Mouse (Mus musculus) CD8-positive naive resting alpha-beta T cell, adult 2 months (primary cell): ENCODE data around the gene Zfp174.
A peak's percentile ranks its signal among the peaks of the same experiment; 100 is the strongest.

Experiments
- DNase-seq, 2 experiments: peaks; one replicate each; pipeline ENCODE4 v3.0.0; 2022; ENCODE audit warnings: low read depth in 2 of 2, low spot score in 2 of 2

The Zfp174 gene

GRCm38 (mm10) chr16:3884201-3885064 lies 37.4 kb downstream of the Zfp174 start, which contains the start of the genes Zfp597 and Gm20695:
Zfp597 (minus strand) TSS chr16:3884561.
Gm20695 (plus strand) TSS chr16:3884648.
- DNase-seq: peak; percentile 82 to 87

DNA sequence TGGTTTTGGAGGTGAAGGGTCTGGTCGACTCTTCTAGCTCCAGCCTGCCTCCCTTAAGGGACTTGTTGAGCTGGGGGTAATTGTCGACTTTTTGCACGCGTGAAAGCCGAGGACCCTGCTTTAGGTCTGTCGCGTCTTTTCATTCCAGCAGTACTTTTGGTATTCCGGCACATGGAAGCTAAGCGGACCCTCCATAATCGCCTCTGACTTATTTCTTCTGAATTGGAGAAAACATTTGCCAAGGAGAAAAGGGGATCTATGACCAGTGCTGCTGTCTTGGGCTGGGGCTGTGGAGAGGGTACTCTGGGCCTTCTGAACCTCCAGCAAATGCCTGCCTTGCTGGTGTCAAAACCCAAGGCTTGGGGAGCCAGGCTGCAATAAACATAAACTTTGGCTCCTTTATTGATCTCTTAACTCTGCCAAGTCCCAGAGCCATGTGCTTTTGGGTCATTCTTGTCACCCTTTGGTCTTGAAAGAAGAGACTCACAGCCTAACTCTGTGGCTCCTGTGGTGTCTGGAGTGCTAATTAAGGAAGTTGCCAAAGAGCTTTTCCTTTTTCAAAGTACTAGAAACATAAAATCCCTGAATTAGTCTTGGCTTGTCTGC lies 38.1 kb downstream of the Zfp174 start:
- DNase-seq: no peak

- DNase-seq: no peak
Measured at GRCm38 (mm10) chr16:3891621-3892295, 44.7 kb downstream of the Zfp174 start.

GRCm38 (mm10) chr16:3893739-3894138 lies 46.7 kb downstream of the Zfp174 start:
- no peak for DNase-seq

DNA sequence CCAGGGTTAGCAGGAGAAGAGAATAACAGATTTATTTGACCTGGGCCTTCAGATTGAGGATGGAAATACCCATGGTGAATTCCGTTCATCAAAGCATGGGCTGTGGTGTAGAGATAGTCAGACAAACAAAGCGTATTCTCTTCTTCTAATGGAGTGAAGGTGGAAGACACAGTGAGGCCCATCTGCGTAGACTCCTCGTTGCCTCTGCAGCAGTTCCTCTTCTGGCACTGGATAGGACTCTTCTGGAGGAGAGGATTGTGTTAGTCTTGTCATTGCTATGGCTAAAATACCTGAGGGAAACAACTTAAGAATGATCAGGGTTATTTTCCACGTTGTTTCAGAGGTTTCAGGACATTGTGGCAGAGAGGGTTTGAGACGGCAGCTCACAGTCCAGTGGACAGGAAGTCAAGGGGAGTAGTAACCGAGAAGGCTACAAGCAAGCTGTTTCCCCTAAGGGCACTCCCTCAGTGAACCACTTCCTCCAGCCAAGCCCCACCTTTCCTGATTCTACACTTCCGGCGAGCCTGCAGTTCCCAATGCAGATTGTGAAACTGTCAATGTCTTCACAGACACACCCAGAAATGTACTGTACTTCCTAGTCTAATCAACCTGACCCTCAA lies 48.2 kb downstream of the Zfp174 start:
- DNase-seq: peak; percentile 24 to 43

DNA sequence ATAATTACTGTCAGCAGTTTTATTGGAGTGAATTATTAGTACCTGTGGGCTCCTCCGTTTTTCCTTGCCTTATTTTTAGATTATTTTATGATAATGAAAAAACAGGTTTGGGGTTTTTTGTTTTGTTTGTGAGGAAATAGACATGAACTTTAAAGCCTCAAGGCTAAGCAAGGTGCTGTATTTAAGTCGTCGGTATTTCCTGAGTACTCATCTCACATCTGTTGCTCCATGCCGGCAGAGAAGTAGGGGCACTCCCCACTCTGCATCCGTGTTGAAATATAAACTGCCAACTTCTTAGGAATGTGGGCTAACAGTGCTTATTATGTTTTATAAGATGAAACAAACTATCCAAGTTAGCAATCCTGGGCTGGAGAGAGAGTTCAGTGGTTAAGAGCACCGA lies 49.0 kb downstream of the Zfp174 start:
- DNase-seq: no peak

DNA sequence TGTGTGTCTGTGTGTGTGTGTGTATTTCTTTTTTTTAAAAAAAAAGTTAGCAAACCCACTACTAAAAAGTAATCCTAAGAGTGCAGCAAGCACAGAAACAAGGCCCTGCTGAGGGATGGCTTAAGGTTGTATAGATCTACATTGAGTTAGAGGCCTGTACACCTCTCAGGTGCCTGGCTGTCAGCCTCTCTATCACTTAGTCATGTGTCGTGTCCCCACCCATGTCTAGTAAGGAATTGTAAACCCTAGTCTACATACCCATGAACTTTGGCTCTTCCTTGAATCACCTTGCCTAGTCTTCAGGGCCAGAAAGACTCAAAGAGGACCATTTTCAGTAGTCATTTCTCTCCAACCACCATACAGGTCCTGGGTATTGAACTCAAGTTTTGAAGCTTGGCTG lies 49.5 kb downstream of the Zfp174 start:
- DNase-seq: no peak

DNA sequence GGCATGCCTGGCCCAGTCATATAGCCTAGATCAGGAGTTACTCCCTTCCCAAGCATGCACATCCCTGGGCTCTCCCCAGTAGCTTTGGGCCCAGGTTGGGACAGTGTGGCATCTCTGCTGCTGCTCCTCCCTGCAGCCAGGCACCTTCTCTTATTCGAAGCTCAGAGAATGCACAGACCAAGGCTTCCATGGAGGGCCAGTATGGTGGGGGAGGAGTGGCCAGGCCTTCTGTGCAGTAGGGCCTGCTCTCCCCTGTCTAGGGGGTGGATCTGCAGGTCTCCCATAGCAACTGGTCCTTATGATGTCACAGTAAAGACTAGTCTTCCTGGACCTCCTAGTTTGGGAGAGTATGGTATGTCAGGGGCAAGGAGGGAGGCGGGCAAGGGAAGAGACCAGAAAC lies 60.4 kb downstream of the Zfp174 start:
- no peak for DNase-seq
